Mouse (Mus musculus): Measurements from ENCODE around the gene Dazap1.

The Dazap1 gene

DNA sequence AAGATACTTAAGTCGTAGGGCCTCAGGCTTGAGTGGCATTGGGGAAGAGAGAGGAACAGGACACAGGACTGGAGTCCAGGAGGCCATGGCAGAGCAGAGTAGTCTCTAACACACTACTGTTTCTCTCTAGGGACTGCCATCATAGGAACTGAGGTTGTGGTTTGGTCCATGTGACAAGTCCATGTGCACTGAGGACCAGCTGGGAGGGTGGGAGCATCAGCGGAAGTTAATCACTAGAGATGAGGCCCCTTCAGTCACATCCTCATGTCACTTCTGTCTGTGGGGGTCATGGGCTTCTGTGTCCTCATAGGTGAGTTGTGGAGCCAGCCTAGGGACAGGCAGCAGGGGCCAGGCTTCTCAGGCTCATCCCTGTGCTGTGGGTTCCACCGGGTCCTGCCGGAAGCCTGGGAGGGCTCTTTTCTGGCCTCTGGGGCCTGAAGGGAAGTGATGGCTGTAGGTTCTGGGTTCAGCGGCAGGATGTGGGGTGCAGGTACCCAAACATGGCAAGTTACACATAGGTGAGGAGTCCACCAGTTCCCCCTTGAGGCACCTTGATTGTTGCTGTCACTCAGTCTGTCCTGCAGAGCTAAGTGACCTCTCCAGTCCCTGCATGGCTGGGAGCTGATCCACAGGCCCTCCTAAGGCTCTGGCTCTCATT is 10.0 kb downstream of the Dazap1 start:
- DNase-seq (ENCODE audit: low spot score), result no peak

DNA sequence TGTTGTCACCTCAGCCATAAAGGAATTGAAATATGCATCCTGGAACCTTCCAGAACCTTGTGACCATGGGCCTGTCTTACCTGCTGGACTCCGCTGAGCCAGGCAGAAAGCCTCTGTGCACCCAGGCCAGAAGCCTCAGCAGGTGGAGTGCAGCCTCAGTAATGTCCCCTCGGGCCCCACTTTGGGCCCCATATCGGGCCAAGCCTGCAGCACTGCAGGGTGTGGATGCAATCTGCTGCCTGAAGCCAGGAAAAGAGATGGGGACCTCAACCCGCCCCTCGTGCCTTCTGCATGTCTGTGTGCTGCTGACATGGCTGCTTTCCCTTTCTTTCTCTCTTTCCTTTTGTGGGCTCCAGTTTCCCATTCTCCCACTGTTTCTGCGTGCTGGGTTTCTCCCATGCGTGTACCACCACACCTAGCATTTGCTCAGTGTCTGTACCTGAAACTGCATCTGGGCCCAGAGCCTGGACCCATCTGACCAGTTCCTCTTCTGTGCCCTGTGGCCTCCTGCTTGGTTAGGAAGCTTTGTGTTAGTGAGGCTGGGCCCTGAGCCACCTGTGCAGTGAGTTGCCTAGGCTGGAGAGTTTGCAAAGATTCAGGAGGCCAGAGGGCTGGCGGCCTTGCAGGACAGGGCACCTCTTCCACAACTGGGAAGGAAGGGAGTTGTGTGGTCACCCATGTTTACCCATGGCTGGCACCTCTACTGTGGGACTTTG is 10.7 kb downstream of the Dazap1 start:
- no peak for DNase-seq (ENCODE audit: low spot score)

DNA sequence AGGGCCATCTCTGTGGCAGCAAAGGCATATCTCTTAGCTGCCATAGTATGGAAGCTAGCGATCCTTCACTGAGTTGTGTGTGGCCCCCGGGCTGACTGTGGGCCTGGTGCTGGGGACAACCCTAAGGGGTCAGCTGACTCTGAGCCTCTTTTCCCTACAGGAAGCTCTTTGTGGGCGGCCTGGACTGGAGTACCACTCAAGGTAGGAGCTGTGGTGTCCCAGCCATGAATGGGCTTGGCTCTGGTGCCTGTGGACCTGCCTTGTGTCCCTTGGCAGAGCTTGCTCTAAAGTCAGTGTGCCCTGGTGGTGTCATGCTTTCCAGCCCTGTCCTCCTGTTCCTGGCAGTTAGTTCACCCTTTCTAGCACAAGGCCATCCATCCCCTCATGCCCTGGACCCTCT is 12.6 kb downstream of the Dazap1 start:
- DNase-seq (ENCODE audit: low spot score), result no peak

DNA sequence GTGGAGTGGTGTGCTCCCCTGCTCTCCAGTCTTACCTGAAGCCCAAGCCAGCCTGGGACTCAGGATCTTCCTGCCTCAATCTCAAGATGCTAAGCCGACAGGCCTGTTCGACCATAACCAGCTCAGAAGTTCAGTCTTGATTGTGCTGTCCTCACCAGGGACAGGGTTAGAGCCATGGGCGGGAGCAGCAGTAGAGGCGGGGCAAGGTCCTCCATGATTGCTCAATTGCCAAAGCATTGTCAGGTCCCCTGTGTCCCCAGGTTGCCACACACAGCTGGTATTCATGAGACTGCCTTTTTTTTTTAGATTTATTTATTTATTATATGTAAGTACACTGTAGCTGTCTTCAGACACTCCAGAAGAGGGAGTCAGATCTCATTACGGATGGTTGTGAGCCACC is 15.0 kb downstream of the Dazap1 start:
- peak; percentile 52 for DNase-seq (ENCODE audit: low spot score)

DNA sequence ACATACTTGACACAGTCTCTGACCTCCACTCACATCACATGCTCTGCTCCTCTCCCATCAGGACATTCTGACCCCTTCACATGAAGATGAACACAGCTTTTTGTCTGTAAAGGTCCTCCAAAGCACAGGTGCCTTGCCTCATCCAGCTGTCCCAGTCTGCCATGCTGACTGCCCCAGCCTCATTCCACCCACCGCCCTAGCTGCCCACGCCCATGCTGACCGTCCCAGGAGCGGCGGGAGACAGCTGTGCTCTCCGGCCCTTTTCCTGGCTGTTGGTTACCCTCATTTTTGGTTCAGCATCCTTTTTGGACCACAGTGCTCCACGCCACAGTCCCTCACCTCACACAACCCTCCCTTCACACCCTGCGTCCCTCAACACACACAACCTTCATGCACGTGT is 17.1 kb downstream of the Dazap1 start:
- DNase-seq (ENCODE audit: low spot score), result no peak

DNA sequence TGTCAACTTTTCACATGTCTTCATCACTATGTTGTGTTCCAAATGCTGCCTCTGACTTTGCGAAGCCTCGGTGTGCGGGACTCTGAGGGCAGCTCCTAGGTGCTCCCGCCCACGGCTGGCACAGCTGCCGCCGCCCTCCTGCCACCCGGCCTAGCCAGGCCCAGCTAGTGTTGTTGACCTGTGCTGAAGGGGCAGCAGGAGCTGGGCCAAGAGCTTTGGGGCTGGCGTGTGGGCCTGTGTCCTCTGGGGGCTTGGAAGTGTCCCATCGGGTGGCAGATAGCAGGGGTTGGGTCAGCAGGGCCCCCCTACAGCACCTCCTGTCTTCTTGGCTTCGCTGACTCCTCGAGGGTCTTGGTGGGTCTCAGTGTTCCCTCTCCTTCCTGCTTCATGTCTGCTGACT is 18.0 kb downstream of the Dazap1 start:
- no peak for DNase-seq (ENCODE audit: low spot score)

DNA sequence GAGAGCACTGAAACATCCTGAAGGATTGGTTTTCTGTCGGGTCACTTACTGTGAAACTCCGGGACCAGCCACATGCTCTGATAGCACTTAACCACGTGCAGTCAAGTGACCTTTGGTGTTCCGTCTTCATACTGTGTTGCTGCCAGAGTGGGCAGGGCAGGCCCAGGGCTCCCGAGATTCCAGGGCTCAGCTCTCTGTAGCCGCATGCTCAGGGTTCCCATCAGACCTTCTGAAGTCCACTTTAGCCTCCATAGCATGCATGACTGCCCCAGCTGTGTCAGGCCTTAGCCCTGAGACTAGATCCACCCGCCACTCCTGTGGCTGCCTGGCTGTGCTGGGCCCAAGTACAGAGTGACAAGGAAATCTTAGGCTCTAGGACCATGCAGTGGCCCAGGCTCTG is 20.0 kb downstream of the Dazap1 start:
- DNase-seq (ENCODE audit: low spot score), result peak; percentile 61

DNA sequence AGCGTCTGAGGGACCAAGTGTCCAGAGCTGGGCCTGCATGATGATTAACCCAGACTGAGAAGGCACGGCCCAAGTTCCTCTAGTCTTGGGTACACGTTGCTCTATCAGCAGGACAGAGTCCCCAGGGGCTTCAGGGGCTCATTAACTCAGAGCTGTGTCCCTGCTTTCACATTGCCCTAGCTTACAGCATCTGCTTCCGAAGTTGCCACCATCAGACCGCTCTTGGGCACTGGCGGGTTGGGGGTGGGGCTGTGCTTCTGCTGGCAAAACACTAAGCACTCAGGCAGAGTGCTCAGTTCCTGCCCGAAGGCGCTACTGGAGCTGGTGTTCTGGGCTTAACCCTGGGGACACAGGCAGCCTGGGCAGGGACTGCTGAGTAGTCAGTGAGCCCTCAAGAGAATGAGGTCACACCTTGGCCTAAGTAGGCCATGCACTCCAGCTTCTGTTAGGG is 20.7 kb downstream of the Dazap1 start:
- DNase-seq (ENCODE audit: low spot score), result peak; percentile 74

DNA sequence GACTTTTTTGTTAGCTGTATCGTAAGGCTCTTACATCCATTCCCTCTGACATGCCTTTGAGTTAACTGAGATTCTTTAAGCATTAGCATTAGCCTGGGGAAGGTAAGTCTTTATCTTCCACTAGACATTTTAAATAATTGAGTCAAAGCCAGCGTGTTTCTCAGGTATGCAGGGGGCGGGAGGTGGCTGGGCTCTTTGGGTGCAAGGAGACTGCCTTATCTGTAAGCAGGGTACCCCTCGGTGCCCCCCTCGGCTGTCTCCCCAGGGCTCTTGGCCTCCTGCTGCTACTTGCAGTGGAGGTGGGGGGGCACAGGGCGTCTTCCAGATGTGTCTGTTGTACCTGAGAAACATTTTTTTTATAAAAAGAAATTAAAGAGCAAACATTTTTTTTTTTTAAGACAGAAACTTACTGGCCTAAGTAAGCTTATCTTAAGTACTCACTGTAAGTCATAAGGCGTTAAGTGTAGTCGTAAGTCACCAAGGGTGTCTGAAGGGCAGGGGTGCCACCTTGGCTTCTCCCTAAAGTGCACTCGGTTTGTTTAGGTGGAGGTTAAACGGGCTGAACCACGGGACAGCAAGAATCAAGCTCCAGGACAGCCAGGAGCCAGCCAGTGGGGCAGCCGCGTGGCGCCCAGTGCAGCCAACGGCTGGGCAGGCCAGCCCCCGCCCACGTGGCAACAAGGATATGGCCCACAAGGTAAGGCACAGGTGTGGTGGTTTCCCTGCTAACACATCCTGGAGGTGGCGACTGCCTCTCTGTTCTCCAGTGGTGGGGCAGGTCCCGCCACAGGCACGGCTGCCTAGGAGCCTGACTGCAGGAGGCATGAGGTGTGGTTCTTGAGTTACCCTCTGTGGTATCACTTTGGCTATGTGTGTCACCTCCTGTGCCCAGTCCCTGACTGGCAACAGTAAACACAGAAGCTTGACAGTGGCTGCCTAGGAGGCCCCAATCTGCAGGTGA is 21.5 kb downstream of the Dazap1 start:
- no peak for DNase-seq (ENCODE audit: low spot score)

DNA sequence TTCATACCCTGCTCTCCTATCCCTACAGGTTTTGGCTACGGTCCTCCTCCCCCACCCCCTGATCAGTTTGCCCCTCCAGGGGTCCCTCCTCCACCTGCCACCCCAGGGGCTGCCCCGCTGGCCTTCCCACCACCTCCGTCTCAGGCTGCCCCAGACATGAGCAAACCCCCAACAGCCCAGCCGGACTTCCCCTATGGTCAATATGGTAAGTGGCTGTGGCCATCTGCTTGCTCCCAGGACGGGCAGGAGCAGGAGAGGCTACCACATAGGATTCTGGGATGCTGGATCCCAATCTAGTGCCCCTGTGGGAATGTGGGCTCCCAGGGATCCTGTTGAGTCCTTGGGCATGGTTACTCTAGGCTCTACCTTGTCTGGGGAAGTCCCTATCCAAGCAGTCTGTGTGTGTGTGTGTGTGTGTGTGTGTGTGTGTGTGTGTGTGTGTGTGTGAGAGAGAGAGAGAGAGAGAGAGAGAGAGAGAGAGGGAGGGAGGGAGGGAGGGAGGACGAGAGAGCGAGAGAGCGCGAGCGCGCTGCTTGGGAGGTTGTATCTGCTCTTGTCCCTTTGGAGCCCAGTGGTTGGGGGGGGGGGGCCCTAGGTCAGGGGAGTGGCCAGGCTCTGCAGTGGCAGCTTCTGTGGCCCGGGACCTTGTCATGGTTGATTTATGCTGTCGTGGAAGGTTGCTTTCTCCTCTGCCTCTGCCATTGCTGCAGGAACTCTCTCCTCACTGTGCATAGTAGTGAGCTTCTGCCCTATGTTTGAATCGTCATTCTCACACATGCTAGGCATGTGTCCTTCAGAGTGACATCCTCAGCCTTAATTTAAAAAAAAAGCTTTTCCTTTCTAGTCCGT is 24.2 kb downstream of the Dazap1 start:
- no peak for DNase-seq (ENCODE audit: low spot score)

DNA sequence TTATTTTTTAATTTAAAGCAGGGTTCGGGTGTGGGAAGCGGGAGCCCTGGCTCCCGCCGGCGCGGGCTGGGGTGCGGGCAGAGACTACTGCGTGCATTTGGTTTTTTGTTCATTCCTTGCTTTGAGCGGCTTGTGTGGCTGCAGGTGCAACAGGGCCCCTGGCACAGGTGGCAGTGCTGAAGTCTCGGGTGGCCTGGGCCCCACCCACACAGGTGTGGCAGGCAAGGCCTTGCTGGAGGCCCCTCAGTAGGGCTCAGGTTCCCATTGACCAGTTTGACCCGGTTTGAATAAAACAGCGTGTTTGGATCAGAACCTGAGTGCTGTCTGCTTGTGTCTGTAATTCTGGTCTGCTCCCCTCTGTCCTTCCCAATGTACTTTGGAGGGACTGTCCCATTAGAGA is 26.8 kb downstream of the Dazap1 start:
- no peak for DNase-seq (ENCODE audit: low spot score)

DNA sequence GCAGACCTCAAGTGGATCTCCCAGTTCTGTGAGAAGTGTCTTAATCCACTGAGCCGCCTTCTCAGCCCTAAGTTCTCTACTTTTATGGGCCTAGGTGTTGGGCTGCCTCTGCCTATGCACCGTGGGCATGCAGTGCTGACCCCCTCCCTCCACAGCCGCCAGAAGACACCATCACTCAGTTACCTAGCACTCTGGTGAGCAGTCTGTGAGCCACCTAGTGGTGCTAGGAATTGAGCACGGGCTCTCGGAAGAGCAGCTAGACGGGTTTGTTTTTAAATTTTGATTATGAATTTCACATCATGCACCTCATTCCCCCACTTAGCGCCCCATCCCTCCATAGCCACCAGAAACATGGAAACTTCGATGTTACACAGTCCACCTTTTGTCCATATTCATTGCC is 27.4 kb downstream of the Dazap1 start:
- no peak for DNase-seq (ENCODE audit: low spot score)

DNA sequence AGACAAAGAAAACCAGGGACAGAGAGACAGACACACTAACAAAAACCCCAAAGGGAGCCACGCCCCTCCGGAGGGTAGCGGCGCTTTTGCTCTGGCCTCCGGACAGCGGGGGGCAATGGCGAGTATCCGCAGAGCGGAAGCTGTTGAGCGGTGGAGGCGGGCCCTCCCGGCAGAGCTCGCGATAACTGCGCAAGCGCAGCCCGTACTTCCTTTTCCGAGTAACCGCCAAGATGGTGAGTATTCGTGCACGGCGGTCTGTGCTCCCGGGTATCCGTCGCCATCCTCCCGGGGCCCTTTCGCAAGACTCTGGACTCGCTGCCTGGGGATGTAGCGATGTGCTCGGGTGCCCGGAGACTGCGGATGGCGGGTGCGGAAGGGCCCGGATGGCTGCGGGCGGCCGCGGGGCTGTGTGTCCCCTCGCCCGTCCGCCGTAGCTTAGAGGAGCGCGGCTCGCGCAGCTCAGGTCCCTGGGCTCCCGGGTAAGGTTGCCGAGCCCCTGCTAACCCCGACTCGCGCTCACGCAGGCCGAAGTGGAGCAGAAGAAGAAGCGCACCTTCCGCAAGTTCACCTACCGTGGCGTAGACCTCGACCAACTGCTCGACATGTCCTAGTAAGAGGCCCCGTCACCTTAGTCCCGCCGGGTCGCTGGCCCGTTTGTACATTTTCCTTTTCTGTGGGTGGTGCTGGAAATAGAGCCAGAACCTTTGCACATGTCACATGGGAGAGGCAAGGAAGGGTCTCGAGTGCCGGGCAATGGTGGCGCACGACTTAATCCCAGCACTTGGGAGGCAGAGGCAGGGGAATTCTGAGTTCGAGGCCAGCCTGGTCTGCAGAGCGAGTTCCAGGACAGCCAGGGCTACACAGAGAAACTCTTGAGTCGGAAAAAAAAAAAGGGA is 31.2 kb downstream of the Dazap1 start, which contains the start of gene Rps15:
Gene Rps15 (plus strand): TSS at position 203 of the 896 bp plus-strand sequence.
- DNase-seq (ENCODE audit: low spot score), result peak; percentile 94

DNA sequence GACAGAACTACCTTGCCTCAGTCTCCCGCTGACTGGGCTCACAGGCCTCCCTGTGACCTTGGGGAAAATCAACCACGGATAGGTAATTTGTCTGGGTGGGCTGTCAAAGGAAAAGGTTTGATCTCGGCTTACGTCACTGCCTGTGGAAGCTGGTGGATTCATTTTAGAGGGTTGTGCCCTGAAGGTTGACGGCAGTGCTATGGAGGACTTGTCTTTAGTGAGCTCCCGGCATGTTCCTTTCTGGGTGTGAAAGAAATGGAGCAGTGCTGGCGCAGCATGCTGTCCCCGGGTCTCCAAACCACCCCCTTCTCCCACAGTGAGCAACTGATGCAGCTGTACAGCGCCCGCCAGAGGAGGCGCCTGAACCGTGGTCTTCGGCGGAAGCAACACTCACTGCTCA is 32.0 kb downstream of the Dazap1 start:
- DNase-seq (ENCODE audit: low spot score), result no peak

DNA sequence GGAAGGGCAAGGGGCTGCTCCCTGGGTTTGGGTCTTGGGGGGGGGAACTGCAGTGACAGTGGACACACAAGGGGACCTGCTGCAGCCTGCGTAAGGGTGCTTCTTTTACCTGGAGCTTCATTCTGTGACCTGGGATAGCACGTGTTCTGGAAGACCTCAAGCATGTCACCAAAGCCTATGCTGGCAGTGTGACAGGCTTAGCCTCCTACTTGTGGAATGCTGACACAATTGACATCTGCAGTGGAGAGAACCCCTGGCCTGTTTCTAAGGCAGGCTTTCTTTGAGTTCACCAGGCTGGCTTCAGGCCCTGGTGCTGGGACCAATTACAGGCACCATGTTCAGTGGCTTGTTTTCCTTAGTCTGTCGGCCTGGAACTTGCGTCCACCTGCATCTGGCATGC is 33.0 kb downstream of the Dazap1 start:
- no peak for DNase-seq (ENCODE audit: low spot score)

DNA sequence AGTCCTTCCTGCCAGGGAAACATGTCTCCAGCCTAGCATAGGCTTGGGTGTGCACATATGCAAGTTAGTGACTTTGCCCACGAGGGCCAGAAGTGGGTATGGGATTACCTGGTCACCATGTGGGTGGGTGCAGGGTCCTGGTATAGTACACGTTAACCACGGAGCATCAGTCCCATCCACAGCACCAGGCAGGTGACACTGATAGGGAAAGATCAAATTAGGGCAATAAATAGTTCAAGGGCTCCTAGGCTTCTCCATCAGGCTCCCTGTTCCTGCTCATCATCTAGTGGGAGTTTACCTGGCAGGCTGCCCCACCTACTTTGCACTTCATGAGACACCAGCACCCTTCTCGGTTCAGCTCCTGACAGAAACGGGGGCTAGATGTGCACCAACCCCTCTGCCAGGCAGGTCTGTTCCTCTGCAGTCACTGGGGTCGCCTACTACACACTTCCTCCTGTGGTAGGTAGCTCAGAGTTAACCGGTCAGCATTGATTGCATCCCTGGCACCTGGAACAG is 33.6 kb downstream of the Dazap1 start:
- no peak for DNase-seq (ENCODE audit: low spot score)

DNA sequence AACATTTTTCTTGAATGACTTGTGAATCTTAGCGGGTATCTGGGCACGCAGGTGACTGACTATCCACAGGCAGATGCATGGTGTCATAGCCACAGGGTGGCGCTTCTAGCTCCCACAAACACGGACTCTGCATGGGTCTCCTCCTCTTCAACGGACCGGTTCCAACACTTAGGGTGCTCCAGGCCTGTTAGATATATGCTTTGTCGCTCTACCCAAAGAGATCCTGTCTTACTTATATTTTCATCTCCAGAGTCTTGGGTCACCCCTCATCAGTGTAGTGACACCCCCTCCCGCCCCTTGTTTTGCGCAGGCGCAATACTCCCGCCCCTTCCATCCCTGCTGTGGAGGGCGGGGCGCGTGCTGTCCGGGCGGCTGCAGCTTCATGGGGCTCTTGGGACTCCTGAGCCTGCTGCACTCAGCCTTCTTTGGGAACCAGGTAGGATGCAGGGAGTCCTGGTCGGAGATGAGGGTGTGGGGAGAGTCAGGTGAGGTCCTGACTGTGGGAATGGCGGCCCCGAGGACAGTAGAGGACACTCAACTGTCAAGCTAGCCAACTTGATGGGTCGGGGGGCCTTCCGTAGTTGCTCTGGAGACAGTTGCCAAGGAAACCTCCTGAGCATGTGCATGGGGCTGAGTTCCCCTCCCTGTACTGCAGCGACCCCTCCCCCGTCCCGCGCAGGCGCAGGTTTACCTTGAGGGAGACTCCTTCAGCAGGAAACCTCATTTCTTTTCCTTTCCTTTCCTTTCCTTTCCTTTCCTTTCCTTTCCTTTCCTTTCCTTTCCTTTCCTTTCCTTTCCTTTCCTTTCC is 34.5 kb downstream of the Dazap1 start, which contains the start of gene Apc2:
Gene Apc2 (plus strand): TSS at position 360 of the 808 bp plus-strand sequence.
- DNase-seq (ENCODE audit: low spot score), result peak; percentile 75

DNA sequence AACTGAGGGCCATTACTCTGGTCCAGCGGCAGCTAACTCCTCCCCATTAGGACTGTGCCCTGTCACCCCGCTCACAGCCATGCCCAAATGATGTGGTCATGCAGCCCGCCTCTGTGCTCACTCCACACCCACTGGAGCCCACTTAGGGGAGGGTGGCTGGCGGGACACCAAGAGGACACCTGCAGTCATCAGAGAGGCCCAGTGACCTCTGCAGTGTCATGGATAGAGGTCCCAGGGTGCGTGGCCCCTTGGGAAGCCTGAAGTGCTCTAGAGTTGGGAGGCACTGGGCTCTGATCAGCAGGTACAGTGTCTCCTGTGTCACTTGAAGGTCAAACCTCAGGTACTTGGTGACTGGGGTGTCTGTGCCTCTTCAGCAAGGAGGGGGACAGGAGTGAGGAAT is 35.5 kb downstream of the Dazap1 start:
- DNase-seq (ENCODE audit: low spot score), result no peak

DNA sequence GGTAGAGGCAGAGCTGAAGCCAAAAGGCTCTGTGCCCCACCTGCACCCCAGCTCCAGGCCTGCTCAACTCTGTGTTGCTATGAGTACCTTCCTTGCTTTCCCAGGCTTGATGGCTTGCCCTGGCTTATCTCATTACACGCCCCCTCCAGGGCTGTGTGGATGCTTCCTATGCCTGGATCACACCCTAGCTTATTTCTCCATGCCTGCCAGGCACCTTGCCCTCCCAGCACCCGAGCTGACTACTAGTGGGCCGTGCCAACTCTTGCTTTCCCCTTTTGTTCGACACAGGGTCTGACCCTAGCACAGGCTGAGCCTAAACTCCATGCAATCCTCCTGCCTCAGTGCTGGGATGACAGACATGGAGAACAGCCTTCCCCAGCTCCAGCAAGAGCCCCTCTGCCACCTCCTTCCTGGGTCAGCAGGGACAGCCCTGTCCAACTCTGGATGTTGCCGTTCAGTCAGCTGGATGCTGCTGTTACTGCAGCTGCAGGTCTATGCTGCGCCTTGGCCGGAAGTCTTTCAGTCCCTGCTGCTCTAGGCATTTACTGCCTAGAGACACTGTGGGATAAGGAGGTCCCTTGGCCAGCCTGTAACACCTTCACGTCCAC is 36.3 kb downstream of the Dazap1 start:
- DNase-seq (ENCODE audit: low spot score), result no peak

Data from yolk sac, embryonic 10.5 days (tissue).